Mouse (Mus musculus) midbrain, embryonic 15.5 days (tissue): Measurements from ENCODE around the gene Plekhm3. TPM values are rescaled to one million over a fixed set of nuclear protein-coding genes. Genes with fewer than 3 reads are reported as not detected.
A peak's percentile ranks its signal among the peaks of the same experiment; 100 is the strongest.

Source experiments
- ATAC-seq: fragments of 200-750 bp; cut with Nextera tagmentation; replicated peaks from 2 replicates; pipeline ENCODE4 v1.8.0; 2017; ENCODE audit warnings: moderate TSS enrichment
- H3K27ac ChIP-seq: fragments of 300-500 bp; sonication (generic); 2 replicates; pipeline ENCODE4 v1.5.1; 2015; ENCODE audit warnings: mild to moderate bottlenecking, inconsistent platforms
- H3K27me3 ChIP-seq: fragments of 300-500 bp; sonication (generic); replicated peaks from 2 replicates; pipeline ENCODE4 v1.6.1; 2015; ENCODE audit warnings: inconsistent platforms
- H3K36me3 ChIP-seq: fragments of 300-500 bp; sonication (generic); replicated peaks from 2 replicates; pipeline ENCODE4 v1.6.1; 2015; ENCODE audit warnings: inconsistent platforms
- H3K4me1 ChIP-seq: fragments of 300-500 bp; sonication (generic); 2 replicates; pipeline ENCODE4 v1.6.1; 2015; ENCODE audit warnings: inconsistent platforms
- H3K4me2 ChIP-seq: fragments of 300-500 bp; sonication (generic); 2 replicates; pipeline ENCODE4 v1.6.1; 2015; ENCODE audit warnings: inconsistent platforms, mild to moderate bottlenecking, moderate library complexity
- H3K4me3 ChIP-seq: fragments of 300-500 bp; sonication (generic); 2 replicates; pipeline ENCODE4 v1.5.1; 2015; ENCODE audit warnings: mild to moderate bottlenecking, inconsistent platforms
- H3K9ac ChIP-seq: fragments of 300-500 bp; sonication (generic); 2 replicates; pipeline ENCODE4 v1.6.1; 2015; ENCODE audit warnings: mild to moderate bottlenecking, inconsistent platforms
- H3K9me3 ChIP-seq: fragments of 300-500 bp; sonication (generic); 2 replicates; pipeline ENCODE4 v1.6.1; 2016; ENCODE audit warnings: inconsistent platforms
- WGBS: fragments of 180-500 bp; shearing (Covaris S2); methylation state at CpG from one replicate; pipeline ENCODE4 v1.1.7; 2015; ENCODE audit warnings: mixed read lengths; 5-methylcytosine and 5-hydroxymethylcytosine counted together
- polyA plus RNA-seq: library from polyadenylated mRNA; unstranded; fragments of >200 nt; fragmentation: Nextera tagmentation; extraction: Ambion mirVana; gene quantifications from 2 replicates; pipeline ENCODE4 v1.2.1, GENCODE M21; 2015

Gene Plekhm3
- polyA plus RNA-seq, 1 experiment from 2014 or later = 12.5 TPM

GRCm38 (mm10) chr1:64860235-64860920 is 96.2 kb downstream of the Plekhm3 start:
- ATAC-seq = no peak

GRCm38 (mm10) chr1:64859826-64860225 is 96.8 kb downstream of the Plekhm3 start:
- no peak for ATAC-seq
- 93% methylated on average over 5 of the region's 5 CpGs for WGBS

More at GRCm38 (mm10) chr1:64860235-64860920, 96.2 kb downstream of the Plekhm3 start:
- H3K4me1 ChIP-seq = no peaks in the 10 kb centered on the region
- no peak overlapping the region for H3K27ac ChIP-seq
- no peak overlapping the region for H3K9ac ChIP-seq
- no peaks in the 10 kb centered on the region for H3K27me3 ChIP-seq
- no peak overlapping the region for H3K4me2 ChIP-seq
- H3K36me3 ChIP-seq = no peaks in the 10 kb centered on the region
- 90% methylated on average over 11 of the region's 11 CpGs for WGBS
- H3K9me3 ChIP-seq = no peaks in the 10 kb centered on the region
- no peak overlapping the region for H3K4me3 ChIP-seq

GRCm38 (mm10) chr1:64854835-64855234 is 101.8 kb downstream of the Plekhm3 start:
- Histone ChIP-seq H3K9ac (no peak overlapping the region), H3K4me2 (no peak overlapping the region), H3K4me3 (no peak overlapping the region), H3K4me1 (peaks cover 9% of the 10 kb centered on the region), H3K27ac (no peak overlapping the region), H3K27me3 (no peaks in the 10 kb centered on the region), H3K36me3 (no peaks in the 10 kb centered on the region), H3K9me3 (no peaks in the 10 kb centered on the region)
- ATAC-seq = no peak
- 71% methylated on average over 5 of the region's 5 CpGs for WGBS

More at GRCm38 (mm10) chr1:64859826-64860225, 96.8 kb downstream of the Plekhm3 start:
- H3K4me3 ChIP-seq = no peak overlapping the region
- H3K36me3 ChIP-seq = no peaks in the 10 kb centered on the region
- H3K27ac ChIP-seq = no peak overlapping the region
- H3K9me3 ChIP-seq = no peaks in the 10 kb centered on the region
- H3K27me3 ChIP-seq = no peaks in the 10 kb centered on the region
- no peak overlapping the region for H3K4me2 ChIP-seq
- H3K9ac ChIP-seq = no peak overlapping the region
- H3K4me1 ChIP-seq = no peaks in the 10 kb centered on the region

- Histone ChIP-seq H3K4me2 (no peak overlapping the region), H3K27ac (no peak overlapping the region), H3K4me1 (peaks cover 9% of the 10 kb centered on the region), H3K27me3 (no peaks in the 10 kb centered on the region), H3K36me3 (no peaks in the 10 kb centered on the region), H3K9me3 (no peaks in the 10 kb centered on the region), H3K9ac (no peak overlapping the region), H3K4me3 (no peak overlapping the region)
- WGBS = 20% methylated on average over 5 of the region's 5 CpGs
- ATAC-seq = peak; percentile 58; the same call in 1 of the 2 replicates
These were observed 102.6 kb downstream of the Plekhm3 start for GRCm38 (mm10) chr1:64853738-64854730.

GRCm38 (mm10) chr1:64853244-64853643 is 103.4 kb downstream of the Plekhm3 start:
- ATAC-seq = no peak

GRCm38 (mm10) chr1:64852272-64852671 is 104.4 kb downstream of the Plekhm3 start:
- Histone ChIP-seq H3K4me3 (no peak overlapping the region), H3K9me3 (no peaks in the 10 kb centered on the region), H3K4me1 (peaks cover 14% of the 10 kb centered on the region), H3K36me3 (no peaks in the 10 kb centered on the region), H3K27me3 (no peaks in the 10 kb centered on the region), H3K9ac (no peak overlapping the region), H3K4me2 (no peak overlapping the region), H3K27ac (no peak overlapping the region)
- ATAC-seq = no peak
- 72% methylated on average over 2 of the region's 2 CpGs for WGBS

More at GRCm38 (mm10) chr1:64853244-64853643, 103.4 kb downstream of the Plekhm3 start:
- Histone ChIP-seq H3K9me3 (no peaks in the 10 kb centered on the region), H3K27me3 (no peaks in the 10 kb centered on the region), H3K4me3 (no peak overlapping the region), H3K4me1 (peaks cover 9% of the 10 kb centered on the region), H3K36me3 (no peaks in the 10 kb centered on the region), H3K9ac (no peak overlapping the region), H3K27ac (no peak overlapping the region), H3K4me2 (no peak overlapping the region)
- 62% methylated on average over 2 of the region's 2 CpGs for WGBS

GRCm38 (mm10) chr1:64850345-64850744 is 106.3 kb downstream of the Plekhm3 start:
- H3K4me1 ChIP-seq = peaks cover 14% of the 10 kb centered on the region
- no peak for ATAC-seq
- H3K9ac ChIP-seq = no peak overlapping the region
- no peaks in the 10 kb centered on the region for H3K27me3 ChIP-seq
- H3K36me3 ChIP-seq = no peaks in the 10 kb centered on the region
- no peaks in the 10 kb centered on the region for H3K9me3 ChIP-seq
- WGBS = 74% methylated on average over 2 of the region's 2 CpGs
- H3K4me2 ChIP-seq = no peak overlapping the region
- H3K4me3 ChIP-seq = no peak overlapping the region
- H3K27ac ChIP-seq = no peak overlapping the region

GRCm38 (mm10) chr1:64848996-64849395 is 107.6 kb downstream of the Plekhm3 start:
- peaks cover 11% of the 10 kb centered on the region for H3K4me1 ChIP-seq
- no peak overlapping the region for H3K9ac ChIP-seq
- no peak overlapping the region for H3K27ac ChIP-seq
- no peaks in the 10 kb centered on the region for H3K9me3 ChIP-seq
- H3K4me2 ChIP-seq = no peak overlapping the region
- H3K4me3 ChIP-seq = no peak overlapping the region
- WGBS = 29% methylated on average over 1 of the region's 1 CpGs
- H3K36me3 ChIP-seq = no peaks in the 10 kb centered on the region
- H3K27me3 ChIP-seq = no peaks in the 10 kb centered on the region
- ATAC-seq = no peak

- Histone ChIP-seq H3K4me1 (peaks cover 5% of the 10 kb centered on the region; the same call in 1 of the 2 replicates), H3K9ac (no peak overlapping the region), H3K4me2 (no peak overlapping the region), H3K9me3 (no peaks in the 10 kb centered on the region), H3K36me3 (no peaks in the 10 kb centered on the region), H3K27ac (no peak overlapping the region), H3K27me3 (no peaks in the 10 kb centered on the region), H3K4me3 (no peak overlapping the region)
- WGBS = 39% methylated on average over 7 of the region's 7 CpGs
- no peak for ATAC-seq
These were observed 108.5 kb downstream of the Plekhm3 start for GRCm38 (mm10) chr1:64848081-64848480.

GRCm38 (mm10) chr1:64847565-64847964 is 109.1 kb downstream of the Plekhm3 start:
- ATAC-seq = no peak
- Histone ChIP-seq H3K4me3 (no peak overlapping the region), H3K4me1 (peaks cover 5% of the 10 kb centered on the region; the same call in 1 of the 2 replicates), H3K36me3 (no peaks in the 10 kb centered on the region), H3K4me2 (no peak overlapping the region), H3K27ac (no peak overlapping the region), H3K27me3 (no peaks in the 10 kb centered on the region), H3K9ac (no peak overlapping the region), H3K9me3 (no peaks in the 10 kb centered on the region)

- Histone ChIP-seq H3K4me3 (no peak overlapping the region), H3K9ac (no peak overlapping the region), H3K4me1 (peaks cover 5% of the 10 kb centered on the region; the same call in 1 of the 2 replicates), H3K9me3 (no peaks in the 10 kb centered on the region), H3K27ac (no peak overlapping the region), H3K36me3 (no peaks in the 10 kb centered on the region), H3K27me3 (no peaks in the 10 kb centered on the region), H3K4me2 (no peak overlapping the region)
- no peak for ATAC-seq
- WGBS = 78% methylated on average over 3 of the region's 3 CpGs
These were observed 111.6 kb downstream of the Plekhm3 start for GRCm38 (mm10) chr1:64844978-64845377.

GRCm38 (mm10) chr1:64843900-64844616 is 112.6 kb downstream of the Plekhm3 start:
- Histone ChIP-seq H3K36me3 (no peaks in the 10 kb centered on the region), H3K4me2 (no peak overlapping the region), H3K4me1 (peaks cover 5% of the 10 kb centered on the region; the same call in 1 of the 2 replicates), H3K9me3 (no peaks in the 10 kb centered on the region), H3K27ac (no peak overlapping the region), H3K4me3 (no peak overlapping the region), H3K9ac (no peak overlapping the region), H3K27me3 (no peaks in the 10 kb centered on the region)
- no peak for ATAC-seq
- 79% methylated on average over 3 of the region's 3 CpGs for WGBS
